Mouse (Mus musculus): ENCODE results near the gene Kctd6.

Kctd6 gene

GRCm38 (mm10) chr14:8214299-8215207, 613 bp downstream of the Kctd6 start:
- peak; percentile 4 to 59 for DNase-seq (ENCODE audit: low spot score in 2 of 2)

GRCm38 (mm10) chr14:8215208-8215778, 1.4 kb downstream of the Kctd6 start:
- DNase-seq (ENCODE audit: low spot score in 2 of 2) = no peak

GRCm38 (mm10) chr14:8216100-8216499, 2.2 kb downstream of the Kctd6 start:
- no peak for DNase-seq (ENCODE audit: low spot score in 2 of 2)

GRCm38 (mm10) chr14:8218238-8218637, 4.3 kb downstream of the Kctd6 start:
- no peak for DNase-seq (ENCODE audit: low spot score in 2 of 2)

- no peak for DNase-seq (ENCODE audit: low spot score in 2 of 2)
Measured at GRCm38 (mm10) chr14:8218730-8219380, 4.9 kb downstream of the Kctd6 start.

- DNase-seq (ENCODE audit: low spot score in 2 of 2) = no peak
Measured at GRCm38 (mm10) chr14:8219876-8220275, 5.9 kb downstream of the Kctd6 start.

GRCm38 (mm10) chr14:8220306-8220705, 6.4 kb downstream of the Kctd6 start:
- no peak for DNase-seq (ENCODE audit: low spot score in 2 of 2)

GRCm38 (mm10) chr14:8220912-8221311, 7.0 kb downstream of the Kctd6 start:
- no peak for DNase-seq (ENCODE audit: low spot score in 2 of 2)

- DNase-seq (ENCODE audit: low spot score in 2 of 2) = no peak
Measured at GRCm38 (mm10) chr14:8222561-8222960, 8.6 kb downstream of the Kctd6 start.

- DNase-seq (ENCODE audit: low spot score in 2 of 2) = no peak
Measured at GRCm38 (mm10) chr14:8223506-8224293, 9.8 kb downstream of the Kctd6 start.

GRCm38 (mm10) chr14:8224805-8225204, 10.9 kb downstream of the Kctd6 start:
- no peak for DNase-seq (ENCODE audit: low spot score in 2 of 2)

- DNase-seq (ENCODE audit: low spot score in 2 of 2) = no peak
Measured at GRCm38 (mm10) chr14:8229367-8230019, 15.6 kb downstream of the Kctd6 start.

- DNase-seq (ENCODE audit: low spot score in 2 of 2) = no peak
Measured at GRCm38 (mm10) chr14:8232155-8232910, 18.4 kb downstream of the Kctd6 start.

- DNase-seq (ENCODE audit: low spot score in 2 of 2) = no peak
Measured at GRCm38 (mm10) chr14:8233252-8233651, 19.3 kb downstream of the Kctd6 start.

GRCm38 (mm10) chr14:8241816-8242215, 27.9 kb downstream of the Kctd6 start:
- DNase-seq (ENCODE audit: low spot score in 2 of 2) = no peak

GRCm38 (mm10) chr14:8242388-8242920, 28.5 kb downstream of the Kctd6 start:
- peak; percentile 13 to 16 for DNase-seq (ENCODE audit: low spot score in 2 of 2)

GRCm38 (mm10) chr14:8243136-8243888, 29.4 kb downstream of the Kctd6 start:
- no peak for DNase-seq (ENCODE audit: low spot score in 2 of 2)

- no peak for DNase-seq (ENCODE audit: low spot score in 2 of 2)
Measured at GRCm38 (mm10) chr14:8244211-8244611, 30.3 kb downstream of the Kctd6 start.

GRCm38 (mm10) chr14:8246878-8247277, 32.9 kb downstream of the Kctd6 start:
- no peak for DNase-seq (ENCODE audit: low spot score in 2 of 2)

GRCm38 (mm10) chr14:8249206-8249605, 35.3 kb downstream of the Kctd6 start:
- DNase-seq (ENCODE audit: low spot score in 2 of 2) = no peak
